ENCODE assay signal across 7 mouse cellular contexts in genomic region chr10:69533505-69534388, GRCm38 (mm10).
DNase-seq lines count a peak whose midpoint lies in the region; ATAC-seq and TF ChIP-seq lines count a peak whose summit lies in the region.

No protein-coding gene starts in this region.

- H3K36me3 ChIP-seq in midbrain, postnatal 0 days (ENCODE audit: insufficient read depth, low read length), result no peaks in the 10 kb centered on the region

- peak overlapping the region; percentile 73 for H3K4me3 ChIP-seq in midbrain, postnatal 0 days (ENCODE audit: low read depth, low read length)

- H3K27ac ChIP-seq in midbrain, postnatal 0 days (ENCODE audit: low read depth, low read length), result peak overlapping the region; percentile 94

- WGBS in midbrain, postnatal 0 days, result 2% methylated on average over 22 of the region's 22 CpGs

- TF ChIP-seq CTCF in brain, embryonic 14.5 days (IDR thresholded peaks at IDR 0.05; ENCODE audit: borderline replicate concordance, extremely low read depth, insufficient read depth, insufficient read length), result no peak
- no peak for TF ChIP-seq CTCF in midbrain, postnatal 0 days (IDR thresholded peaks at IDR 0.05)

- intact Hi-C loops in gastrocnemius, postnatal 36 days (cut with DNase I), result loop anchor here (5.0 kb wide), 2 partner anchors 81 to 119 kb away; no protein-coding TSS in a partner anchor
- intact Hi-C loops in left cerebral cortex, postnatal 36 days (cut with DNase I), result no loop called here

- peak; percentile 61; the same call in 1 of the 2 replicates for ATAC-seq in midbrain, postnatal 0 days (ENCODE audit: low FRiP score)

- H3K4me2 ChIP-seq in midbrain, postnatal 0 days (ENCODE audit: low read depth, low read length, poor library complexity, severe bottlenecking), result peak overlapping the region; percentile 62

- TF ChIP-seq POLR2A in brain, embryonic 14.5 days (IDR thresholded peaks at IDR 0.05; ENCODE audit: borderline replicate concordance, extremely low read depth, insufficient read depth, insufficient read length, poor library complexity, severe bottlenecking), result no peak

- no peaks in the 10 kb centered on the region for H3K27me3 ChIP-seq in midbrain, postnatal 0 days (ENCODE audit: insufficient read depth, low read length)

- H3K9ac ChIP-seq in midbrain, postnatal 0 days (replicated peaks; ENCODE audit: low read length, poor library complexity, severe bottlenecking), result peak overlapping the region; percentile 96

- DNase-seq in brain, embryonic 14.5 days (ENCODE audit: low read depth), result peak; percentile 92
- peak; percentile 61 for DNase-seq in embryo, embryonic 11.5 days (ENCODE audit: low read depth, low spot score)
- peak; percentile 23 to 26 for DNase-seq in gastrocnemius, postnatal 36 days
- DNase-seq in kidney, adult 11 months, result peak; percentile 73
- peak; percentile 63 to 68 for DNase-seq in left cerebral cortex, postnatal 36 days (ENCODE audit: low spot score in 2 of 2)
- DNase-seq in midbrain, postnatal 0 days (ENCODE audit: low spot score), result peak; percentile 82
- peak; percentile 19 for DNase-seq in urinary bladder, postnatal 25 days (ENCODE audit: low spot score)

- peaks cover 6% of the 10 kb centered on the region; the same call in 1 of the 2 replicates for H3K4me1 ChIP-seq in midbrain, postnatal 0 days (ENCODE audit: insufficient read depth, low read length)

- H3K9me3 ChIP-seq in midbrain, postnatal 0 days (ENCODE audit: low read length), result no peaks in the 10 kb centered on the region

Comparison
In these comparisons a context has a peak if more than half of its experiments do, and no peak if none do; other contexts are left out.
1. Peak in every context shown above with its lines: DNase-seq, ATAC-seq, H3K4me3 ChIP-seq and H3K27ac ChIP-seq.
2. DNase-seq: peak in every context shown above with its lines; median percentile 92 in brain, embryonic 14.5 days; 82 in midbrain, postnatal 0 days; 73 in kidney, adult 11 months; 66 in left cerebral cortex, postnatal 36 days; 61 in embryo, embryonic 11.5 days; 24 in gastrocnemius, postnatal 36 days; 19 in urinary bladder, postnatal 25 days.